Mouse (Mus musculus) testis, adult 2 months (tissue): ENCODE data around the gene Gstt2.
A peak's percentile ranks its signal among the peaks of the same experiment; 100 is the strongest.

ENCODE experiments used
- CTCF ChIP-seq: fragments of 200-500 bp; IDR thresholded peaks from 2 replicates; pipeline ENCODE4 v1.5.1; 2012; ENCODE audit warnings: low read depth, mild to moderate bottlenecking, inconsistent platforms, low read length, moderate library complexity; ENCODE audit not compliant: control insufficient read depth, insufficient read depth, insufficient replicate concordance
- POLR2A ChIP-seq: fragments of 200-500 bp; IDR thresholded peaks from 2 replicates; pipeline ENCODE4 v1.6.1; 2012; ENCODE audit warnings: low read depth, mild to moderate bottlenecking, inconsistent platforms, low read length, moderate library complexity; ENCODE audit not compliant: control insufficient read depth

DNA sequence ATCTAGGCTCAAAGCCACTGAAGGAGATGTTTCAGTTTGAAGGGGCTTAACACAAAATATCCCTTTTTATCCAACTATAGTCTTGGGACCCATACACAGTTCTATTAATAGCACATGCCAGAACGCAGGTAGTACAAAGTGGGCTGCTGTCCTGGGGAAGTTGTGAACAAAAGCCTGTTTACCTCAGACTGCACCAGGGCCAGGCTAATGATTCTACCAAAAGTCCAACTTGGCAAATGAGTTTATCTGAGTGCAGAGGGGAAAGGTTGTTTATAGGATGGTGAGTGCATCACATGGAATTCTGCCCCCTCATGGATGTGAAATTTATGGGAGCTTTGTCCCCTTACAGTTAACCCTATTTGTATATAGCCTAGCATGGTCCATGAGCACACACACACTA lies 7.6 kb upstream of the Gstt2 start:
- TF ChIP-seq POLR2A: 0 out of 2 replicates have a peak, but pooled peaks have one; percentile 3
- TF ChIP-seq CTCF: no peak
